Mouse (Mus musculus) heart, postnatal 0 days (tissue): ENCODE data around the gene Tram2. TPM values are rescaled to one million over a fixed set of nuclear protein-coding genes. Genes with fewer than 3 reads are reported as not detected.
A peak's percentile ranks its signal among the peaks of the same experiment; 100 is the strongest.

Source experiments
- ATAC-seq: fragments of 200-750 bp; cut with Nextera tagmentation; 2 replicates; pipeline ENCODE4 v1.8.0; 2017; ENCODE audit warnings: low read depth, moderate number of reproducible peaks, moderate library complexity; ENCODE audit not compliant: insufficient read depth
- DNase-seq: peaks from one replicate; pipeline ENCODE4 v3.0.0-alpha.2; 2016; ENCODE audit warnings: low spot score
- H3K27ac ChIP-seq: fragments of 300-500 bp; sonication (generic); 2 replicates; pipeline ENCODE4 v1.5.1; 2014; ENCODE audit warnings: low read depth, mild to moderate bottlenecking
- H3K27me3 ChIP-seq: fragments of 300-500 bp; sonication (generic); 2 replicates; pipeline ENCODE4 v1.6.1; 2014; ENCODE audit warnings: low read length, mixed read lengths; ENCODE audit not compliant: control insufficient read depth, insufficient read depth
- H3K36me3 ChIP-seq: fragments of 300-500 bp; sonication (generic); replicated peaks from 2 replicates; pipeline ENCODE4 v1.6.1; 2014; ENCODE audit warnings: low read length, mixed read lengths; ENCODE audit not compliant: control insufficient read depth, insufficient read depth
- H3K4me1 ChIP-seq: fragments of 300-500 bp; sonication (generic); 2 replicates; pipeline ENCODE4 v1.6.1; 2014; ENCODE audit warnings: antibody characterized with exemption; ENCODE audit not compliant: control insufficient read depth, insufficient read depth
- H3K4me2 ChIP-seq: fragments of 300-500 bp; sonication (generic); 2 replicates; pipeline ENCODE4 v1.6.1; 2014; ENCODE audit warnings: low read depth, mild to moderate bottlenecking, low read length, moderate library complexity
- H3K4me3 ChIP-seq: fragments of 300-500 bp; sonication (generic); 2 replicates; pipeline ENCODE4 v1.5.1; 2014; ENCODE audit warnings: low read depth, low read length
- H3K9ac ChIP-seq: fragments of 300-500 bp; sonication (generic); replicated peaks from 2 replicates; pipeline ENCODE4 v1.6.1; 2014; ENCODE audit warnings: low read depth, low read length, mixed read lengths
- H3K9me3 ChIP-seq: fragments of 300-500 bp; sonication (generic); replicated peaks from 2 replicates; pipeline ENCODE4 v1.6.1; 2016; ENCODE audit warnings: low read length; ENCODE audit not compliant: control insufficient read depth
- CTCF ChIP-seq: IDR thresholded peaks from 2 replicates; pipeline ENCODE4 v1.5.1; 2016; ENCODE audit warnings: antibody characterized with exemption, control low read depth, low read depth
- EP300 ChIP-seq: IDR thresholded peaks from 2 replicates; pipeline ENCODE4 v1.6.1; 2016; ENCODE audit warnings: antibody characterized with exemption, low read depth
- WGBS: fragments of 180-500 bp; shearing (Covaris S2); extraction: QIAGEN DNeasy Blood & Tissue Kit; methylation state at CpG from one replicate; pipeline ENCODE4 v1.1.7; 2014; 5-methylcytosine and 5-hydroxymethylcytosine counted together
- polyA plus RNA-seq: library from polyadenylated mRNA; unstranded; fragments of >200 nt; fragmentation: Nextera tagmentation; extraction: Ambion mirVana; gene quantifications from 2 replicates; pipeline ENCODE4 v1.2.1, GENCODE M21; 2015
- total RNA-seq: library from RNA; depleted of rRNA; stranded (reverse); fragments of >200 nt; gene quantifications from 2 replicates; pipeline ENCODE4 v1.2.3, GENCODE M21; 2014; ENCODE audit warnings: low replicate concordance; rRNA removed

Tram2 gene
- total and polyA plus RNA-seq, 2 experiments from 2014 or later: 2.4 TPM

DNA sequence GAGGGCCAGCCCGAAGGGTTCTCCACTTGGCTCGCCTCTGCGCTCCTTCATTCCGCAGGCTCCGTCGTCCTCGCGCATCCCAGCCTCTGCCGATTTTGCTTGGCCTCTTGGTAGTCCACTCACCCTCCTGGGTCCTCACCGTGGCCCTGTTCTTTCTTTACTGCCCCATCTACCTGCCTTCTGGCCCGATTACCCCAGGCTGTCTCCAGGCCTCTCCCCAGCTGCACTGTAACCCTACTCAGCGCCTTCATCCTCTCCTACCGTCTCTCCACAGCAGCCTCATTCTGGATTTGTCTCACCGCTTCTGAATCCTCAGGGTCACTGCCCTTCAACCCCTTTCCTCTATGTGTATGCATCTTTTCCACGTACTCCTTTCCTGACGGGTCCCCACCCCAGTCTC is 127.2 kb downstream of the Tram2 start:
- no peaks in the 10 kb centered on the region for H3K9me3 ChIP-seq
- ATAC-seq (no peak; the same call in 1 of the 2 replicates), DNase-seq (no peak)
- H3K4me2 ChIP-seq: peak overlapping the region; percentile 78
- H3K9ac ChIP-seq: peak overlapping the region; percentile 50
- H3K27me3 ChIP-seq: no peaks in the 10 kb centered on the region
- no peaks in the 10 kb centered on the region for H3K36me3 ChIP-seq
- 0 out of 2 replicates have a peak, but pooled peaks cover 4% of the 10 kb centered on the region for H3K4me1 ChIP-seq
- no peak for TF ChIP-seq CTCF
- no peak for TF ChIP-seq EP300
- peak overlapping the region; percentile 61; the same call in 1 of the 2 replicates for H3K27ac ChIP-seq
- H3K4me3 ChIP-seq: peak overlapping the region; percentile 65
- 8% methylated on average over 16 of the region's 16 CpGs for WGBS

DNA sequence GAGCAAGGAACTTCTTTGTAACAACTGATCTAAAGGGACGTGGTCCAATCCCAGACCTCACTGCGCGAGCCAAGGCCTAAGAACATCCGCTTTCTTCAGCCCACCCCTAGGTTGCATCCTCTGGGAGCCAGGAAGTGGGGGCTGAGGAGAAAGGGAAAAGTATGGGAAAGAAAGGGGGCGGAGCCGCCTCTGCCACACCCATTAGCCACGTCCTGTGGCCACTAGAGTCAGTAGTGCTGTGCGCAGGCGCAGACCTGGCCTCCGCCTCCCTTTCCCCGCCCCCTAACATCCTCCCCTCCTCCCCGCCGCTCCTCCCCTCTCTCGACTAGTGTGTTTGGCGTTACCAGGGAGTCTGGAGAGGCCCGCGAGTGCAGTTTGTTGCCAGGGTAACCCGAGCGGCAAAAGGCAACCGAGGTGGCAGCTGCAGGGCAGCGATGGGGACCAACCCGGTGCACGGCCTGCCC is 127.7 kb downstream of the Tram2 start, which contains the start of gene Efhc1:
Gene Efhc1, plus strand, starts transcription at position 327 of the 464 bp plus-strand sequence.
- under 1% methylated on average over 23 of the region's 23 CpGs for WGBS
- Histone ChIP-seq H3K36me3 (no peaks in the 10 kb centered on the region), H3K4me1 (0 out of 2 replicates have a peak, but pooled peaks cover 4% of the 10 kb centered on the region), H3K9me3 (no peaks in the 10 kb centered on the region), H3K27ac (peak within 1 kb of the TSS; percentile 62), H3K4me3 (peak within 1 kb of the TSS; percentile 65), H3K9ac (peak within 1 kb of the TSS; percentile 50), H3K27me3 (no peaks in the 10 kb centered on the region), H3K4me2 (peak within 1 kb of the TSS; percentile 78)
- ATAC-seq (peak; percentile 97), DNase-seq (peak; percentile 96)
- no peak for TF ChIP-seq CTCF
- TF ChIP-seq EP300: no peak

Other genes with a start within 250 kb of the Tram2 start
- 8.7 and 9.6 TPM in 2 replicates for gene Paqr8, start 188.6 kb downstream of the Tram2 start, total RNA-seq
- 0.97 and 1.1 TPM in 2 replicates for gene Paqr8, start 188.6 kb downstream of the Tram2 start, polyA plus RNA-seq
- gene Efhc1, start 127.6 kb downstream of the Tram2 start, total RNA-seq: 0.27 TPM in 1 of 2 replicates, not detected in the other
- gene Efhc1, start 127.6 kb downstream of the Tram2 start, polyA plus RNA-seq: 0.64 and 1.4 TPM in 2 replicates
- gene Tmem14a, start 139.3 kb upstream of the Tram2 start, total RNA-seq: 1.5 and 10.4 TPM in 2 replicates
- 9.1 and 10.6 TPM in 2 replicates for gene Tmem14a, start 139.3 kb upstream of the Tram2 start, polyA plus RNA-seq
- 0.34 and 1.3 TPM in 2 replicates for gene Gsta3, start 161.4 kb upstream of the Tram2 start, total RNA-seq
- gene Gsta3, start 161.4 kb upstream of the Tram2 start, polyA plus RNA-seq: 0.67 and 1.0 TPM in 2 replicates